Mouse (Mus musculus): Measurements from ENCODE around the gene Col5a1. TPM values are rescaled to one million over a fixed set of nuclear protein-coding genes. Genes with fewer than 3 reads are reported as not detected.

The Col5a1 gene
- polyA plus RNA-seq, 2 experiments: 6.2 to 6.8 TPM

DNA sequence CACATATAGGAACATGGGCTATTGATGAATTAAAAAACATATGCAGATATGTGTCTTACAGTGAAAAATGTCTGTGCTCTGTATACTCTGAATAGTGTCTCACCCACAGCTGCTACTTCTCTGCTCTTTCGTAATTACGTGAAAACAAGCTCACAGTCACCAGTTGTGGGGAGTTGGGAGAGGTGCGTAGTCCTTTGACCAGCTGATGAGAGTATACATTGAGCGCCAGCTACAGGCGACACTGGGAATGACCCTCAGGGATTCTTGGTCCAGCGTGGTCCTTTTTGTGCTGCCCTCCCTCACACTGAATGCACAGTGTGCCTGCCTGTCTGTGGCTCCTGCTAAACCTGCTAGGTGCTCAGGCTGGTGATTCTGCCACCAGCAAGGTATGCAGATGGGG is 82.9 kb downstream of the Col5a1 start:
- Histone ChIP-seq H3K4me3 (ENCODE audit: insufficient read depth in 1 of 2, low read depth in 2 of 2, low read length in 2 of 2) (no peak overlapping the region), H3K9me3 (ENCODE audit: control insufficient read depth, low read length) (no peaks in the 10 kb centered on the region), H3K27ac (no peak overlapping the region), H3K9ac (replicated peaks) (no peak overlapping the region), H3K4me2 (ENCODE audit: low read depth) (no peak overlapping the region), H3K36me3 (replicated peaks; ENCODE audit: control insufficient read depth, insufficient read depth, low read depth) (no peaks in the 10 kb centered on the region), H3K4me1 (replicated peaks; ENCODE audit: control insufficient read depth in 2 of 2, insufficient read depth in 2 of 2, low read length in 1 of 2) (peaks cover 0 to 11% of the 10 kb centered on the region in 2 experiments; a peak in 2 of 4 replicates), H3K27me3 (ENCODE audit: control insufficient read depth, insufficient read depth, low read length) (no peaks in the 10 kb centered on the region)
- no peak for ATAC-seq (ENCODE audit: insufficient read depth)
- no peak for DNase-seq (ENCODE audit: low read depth in 3 of 3, low spot score in 3 of 3)
- 15% methylated on average over 6 of the region's 6 CpGs for WGBS (ENCODE audit: insufficient replicate concordance)
- peak; percentile 83 for TF ChIP-seq CTCF (IDR thresholded peaks at IDR 0.05; ENCODE audit: low read depth)
- no peak for TF ChIP-seq EP300 (IDR thresholded peaks at IDR 0.05; ENCODE audit: low read depth)

- Histone ChIP-seq H3K9ac (replicated peaks) (no peak overlapping the region; the same call in 1 of the 2 replicates), H3K4me2 (ENCODE audit: low read depth) (no peak overlapping the region), H3K9me3 (ENCODE audit: control insufficient read depth, low read length) (no peaks in the 10 kb centered on the region), H3K27me3 (ENCODE audit: control insufficient read depth, insufficient read depth, low read length) (no peaks in the 10 kb centered on the region), H3K4me3 (ENCODE audit: insufficient read depth in 1 of 2, low read depth in 2 of 2, low read length in 2 of 2) (no peak overlapping the region), H3K36me3 (replicated peaks; ENCODE audit: control insufficient read depth, insufficient read depth, low read depth) (no peaks in the 10 kb centered on the region), H3K4me1 (replicated peaks; ENCODE audit: control insufficient read depth in 2 of 2, insufficient read depth in 2 of 2, low read length in 1 of 2) (peaks cover 14 to 33% of the 10 kb centered on the region in 2 experiments), H3K27ac (peak overlapping the region; percentile 30)
- peak; percentile 53 to 59 (median 55) for DNase-seq (ENCODE audit: low read depth in 3 of 3, low spot score in 3 of 3)
- WGBS (ENCODE audit: insufficient replicate concordance): 32% methylated on average over 3 of the region's 3 CpGs
- TF ChIP-seq EP300 (IDR thresholded peaks at IDR 0.05; ENCODE audit: low read depth) (no peak), CTCF (IDR thresholded peaks at IDR 0.05; ENCODE audit: low read depth) (peak; percentile 96)
- 0 out of 2 replicates have a peak, but pooled peaks have one; percentile 46 for ATAC-seq (ENCODE audit: insufficient read depth)
Observed at GRCm38 (mm10) chr2:27973840-27974239, 87.6 kb downstream of the Col5a1 start.

GRCm38 (mm10) chr2:27975786-27976185 is 89.6 kb downstream of the Col5a1 start:
- TF ChIP-seq CTCF (IDR thresholded peaks at IDR 0.05; ENCODE audit: low read depth) (no peak), EP300 (IDR thresholded peaks at IDR 0.05; ENCODE audit: low read depth) (no peak)
- WGBS (ENCODE audit: insufficient replicate concordance): 23% methylated on average over 3 of the region's 3 CpGs

DNA sequence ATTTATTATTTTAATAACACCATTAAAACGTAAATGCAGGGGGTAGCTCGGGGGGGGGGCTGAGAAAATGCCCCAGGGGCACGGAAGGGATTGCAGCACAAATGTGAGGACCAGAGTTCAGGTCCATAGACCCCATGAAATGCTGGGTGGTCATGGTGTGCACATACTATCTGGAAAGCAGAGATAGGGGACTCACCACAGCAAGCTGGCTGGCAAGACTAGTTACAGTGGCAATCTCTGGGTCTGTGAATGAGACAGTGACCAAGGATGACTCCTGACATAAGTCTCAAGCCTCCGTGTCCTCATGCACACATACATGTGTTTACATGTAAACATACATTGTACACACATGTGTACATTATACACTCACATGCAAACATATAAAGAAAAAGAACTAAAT is 90.3 kb downstream of the Col5a1 start:
- Histone ChIP-seq H3K4me2 (ENCODE audit: low read depth) (no peak overlapping the region), H3K27ac (peak overlapping the region; percentile 59), H3K27me3 (ENCODE audit: control insufficient read depth, insufficient read depth, low read length) (no peaks in the 10 kb centered on the region), H3K36me3 (replicated peaks; ENCODE audit: control insufficient read depth, insufficient read depth, low read depth) (no peaks in the 10 kb centered on the region), H3K9me3 (ENCODE audit: control insufficient read depth, low read length) (no peaks in the 10 kb centered on the region), H3K4me1 (replicated peaks; ENCODE audit: control insufficient read depth in 2 of 2, insufficient read depth in 2 of 2, low read length in 1 of 2) (peaks cover 40 to 59% of the 10 kb centered on the region in 2 experiments), H3K9ac (replicated peaks) (no peak overlapping the region; the same call in 1 of the 2 replicates), H3K4me3 (ENCODE audit: insufficient read depth in 1 of 2, low read depth in 2 of 2, low read length in 2 of 2) (no peak overlapping the region)
- DNase-seq (ENCODE audit: low read depth in 3 of 3, low spot score in 3 of 3): peak in 1 of 3 experiments; percentile 37
- 27% methylated on average over 4 of the region's 4 CpGs for WGBS (ENCODE audit: insufficient replicate concordance)
- ATAC-seq (ENCODE audit: insufficient read depth): peak; percentile 52; the same call in 1 of the 2 replicates
- TF ChIP-seq EP300 (IDR thresholded peaks at IDR 0.05; ENCODE audit: low read depth): peak; percentile 50; the same call in 1 of the 2 replicates
- TF ChIP-seq CTCF (IDR thresholded peaks at IDR 0.05; ENCODE audit: low read depth): no peak

More at GRCm38 (mm10) chr2:27975786-27976185, 89.6 kb downstream of the Col5a1 start:
- H3K27ac ChIP-seq: peak overlapping the region; percentile 51
- H3K9ac ChIP-seq (replicated peaks): no peak overlapping the region; the same call in 1 of the 2 replicates
- H3K4me2 ChIP-seq (ENCODE audit: low read depth): no peak overlapping the region
- no peak for DNase-seq (ENCODE audit: low read depth in 3 of 3, low spot score in 3 of 3)
- ATAC-seq (ENCODE audit: insufficient read depth): no peak
- H3K4me1 ChIP-seq (replicated peaks; ENCODE audit: control insufficient read depth in 2 of 2, insufficient read depth in 2 of 2, low read length in 1 of 2): peaks cover 33 to 52% of the 10 kb centered on the region in 2 experiments
- no peak overlapping the region for H3K4me3 ChIP-seq (ENCODE audit: insufficient read depth in 1 of 2, low read depth in 2 of 2, low read length in 2 of 2)
- H3K9me3 ChIP-seq (ENCODE audit: control insufficient read depth, low read length): no peaks in the 10 kb centered on the region
- H3K27me3 ChIP-seq (ENCODE audit: control insufficient read depth, insufficient read depth, low read length): no peaks in the 10 kb centered on the region
- no peaks in the 10 kb centered on the region for H3K36me3 ChIP-seq (replicated peaks; ENCODE audit: control insufficient read depth, insufficient read depth, low read depth)

- Histone ChIP-seq H3K27me3 (ENCODE audit: control insufficient read depth, insufficient read depth, low read length) (no peaks in the 10 kb centered on the region), H3K4me2 (ENCODE audit: low read depth) (peak overlapping the region; percentile 64), H3K9me3 (ENCODE audit: control insufficient read depth, low read length) (no peaks in the 10 kb centered on the region), H3K4me3 (ENCODE audit: insufficient read depth in 1 of 2, low read depth in 2 of 2, low read length in 2 of 2) (peak overlapping the region in 1 of 2 experiments; percentile 12; a peak in 1 of 4 replicates), H3K36me3 (replicated peaks; ENCODE audit: control insufficient read depth, insufficient read depth, low read depth) (no peaks in the 10 kb centered on the region), H3K4me1 (replicated peaks; ENCODE audit: control insufficient read depth in 2 of 2, insufficient read depth in 2 of 2, low read length in 1 of 2) (peaks cover 77 to 88% of the 10 kb centered on the region in 2 experiments), H3K27ac (peak overlapping the region; percentile 91), H3K9ac (replicated peaks) (peak overlapping the region; percentile 61)
- no peak for TF ChIP-seq EP300 (IDR thresholded peaks at IDR 0.05; ENCODE audit: low read depth)
- TF ChIP-seq CTCF (IDR thresholded peaks at IDR 0.05; ENCODE audit: low read depth): no peak
- 68% methylated on average over 2 of the region's 2 CpGs for WGBS (ENCODE audit: insufficient replicate concordance)
- peak; percentile 3; the same call in 1 of the 2 replicates for ATAC-seq (ENCODE audit: insufficient read depth)
- DNase-seq (ENCODE audit: low read depth in 3 of 3, low spot score in 3 of 3): no peak
Observed at GRCm38 (mm10) chr2:27981066-27981465, 94.8 kb downstream of the Col5a1 start.
